Mouse (Mus musculus) heart, postnatal 25 days (tissue): ENCODE measurements around the gene Olfr711. TPM values are rescaled to one million over a fixed set of nuclear protein-coding genes. Genes with fewer than 3 reads are reported as not detected.
"Not testable (repeated sequence)": the region's sequence is repeated elsewhere in the genome, so short reads cannot be mapped to it uniquely, and the experiment has no call there.

Experiments
- DNase-seq: peaks from one replicate; pipeline ENCODE4 v3.0.0; 2022; ENCODE audit warnings: low spot score
- intact Hi-C: fragments of 180-260 bp; cut with DNase I; formaldehyde crosslinking; loops from one replicate; pipeline ENCODE4 v1.15.1; 2025
- total RNA-seq, 2 experiments: library from RNA; stranded (reverse); gene quantifications; 2 replicates each; pipeline ENCODE4 v1.2.3; 2021

Olfr711 gene
- total RNA-seq: not detected

DNA sequence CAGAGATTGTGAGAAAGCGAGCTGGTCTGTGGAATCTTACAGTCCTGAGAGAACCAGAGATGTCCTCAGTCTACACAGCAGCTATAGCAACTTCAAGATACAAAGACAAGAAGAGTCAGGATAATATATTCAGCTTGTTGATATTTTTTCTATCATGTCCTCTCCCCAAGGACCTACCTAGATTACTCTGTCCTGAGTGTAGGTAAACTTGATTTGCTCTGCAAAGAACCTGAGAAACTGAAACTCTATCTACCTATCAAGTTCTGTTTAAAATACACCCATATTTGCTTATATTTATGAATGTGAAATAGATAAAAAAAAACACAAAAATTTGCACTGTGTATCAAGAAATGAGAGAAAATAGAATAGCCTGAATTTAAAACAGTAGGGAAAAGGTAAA is at the start of gene Olfr711:
TSS of gene Olfr711 (minus strand) at position 101 of the 400 bp plus-strand sequence.
- intact Hi-C loops: no loop called here
- DNase-seq: no peak

DNA sequence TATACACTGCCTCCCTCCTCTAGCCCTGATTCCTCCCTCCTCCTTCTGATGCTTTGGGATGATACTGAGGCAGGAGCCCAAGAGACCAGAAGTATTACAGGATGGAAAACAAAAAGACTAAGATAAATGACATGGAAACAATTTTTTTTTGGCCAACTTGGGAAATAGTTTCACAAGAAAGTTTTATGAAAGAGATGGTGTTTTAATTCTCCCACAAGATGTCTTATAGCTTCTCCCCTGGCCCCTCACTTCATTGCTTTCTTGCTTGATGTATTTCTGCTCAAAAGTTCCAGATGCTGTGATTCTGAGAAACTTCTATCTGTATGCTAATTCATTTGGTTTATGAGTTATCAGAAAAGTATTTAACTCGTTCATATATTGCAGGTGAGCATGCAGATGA is 30.7 kb upstream of the Olfr711 start, which contains the start of gene Olfr2:
TSS of gene Olfr2 (minus strand) at position 101 of the 400 bp plus-strand sequence.
- DNase-seq: no peak
- intact Hi-C loops: no loop called here

DNA sequence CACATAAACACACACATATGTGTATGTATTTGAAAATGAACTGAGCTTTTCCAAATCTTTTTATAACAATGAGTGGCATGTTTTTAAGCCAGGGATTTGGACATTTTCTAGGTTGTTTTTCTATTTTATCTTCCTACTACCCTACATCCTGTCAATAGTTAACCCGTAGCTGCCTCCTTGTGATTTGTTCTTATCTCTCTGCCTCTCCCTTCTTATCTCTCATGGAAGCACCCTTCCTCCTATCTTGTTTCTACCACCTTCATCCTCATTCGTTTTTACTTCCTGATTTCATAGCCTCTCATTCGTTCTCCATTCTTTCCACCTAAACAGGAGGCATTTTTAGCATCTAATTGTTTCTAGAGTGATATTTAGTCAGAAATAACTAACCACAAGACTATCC is 28.9 kb upstream of the Olfr711 start:
- DNase-seq: no peak
- intact Hi-C loops: no loop called here

DNA sequence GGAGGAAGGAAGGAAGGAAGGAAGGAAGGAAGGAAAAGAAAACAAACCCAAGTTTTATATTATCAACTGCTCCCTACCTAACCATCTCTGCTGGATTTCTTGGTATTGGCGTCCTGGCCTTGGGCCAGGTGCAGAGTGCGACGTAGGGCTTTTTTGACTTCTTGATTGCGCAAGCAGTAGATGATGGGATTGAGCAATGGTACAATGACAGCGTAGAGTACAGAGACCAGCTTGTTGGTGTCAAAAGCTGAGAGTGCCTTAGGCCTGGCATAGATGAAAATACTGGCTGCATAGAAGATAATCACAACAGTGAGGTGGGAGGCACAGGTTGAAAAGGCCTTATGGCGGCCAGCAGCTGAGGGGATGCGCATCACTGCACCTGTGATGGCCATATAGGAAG is 25.5 kb upstream of the Olfr711 start:
- intact Hi-C loops: no loop called here
- DNase-seq: no peak

DNA sequence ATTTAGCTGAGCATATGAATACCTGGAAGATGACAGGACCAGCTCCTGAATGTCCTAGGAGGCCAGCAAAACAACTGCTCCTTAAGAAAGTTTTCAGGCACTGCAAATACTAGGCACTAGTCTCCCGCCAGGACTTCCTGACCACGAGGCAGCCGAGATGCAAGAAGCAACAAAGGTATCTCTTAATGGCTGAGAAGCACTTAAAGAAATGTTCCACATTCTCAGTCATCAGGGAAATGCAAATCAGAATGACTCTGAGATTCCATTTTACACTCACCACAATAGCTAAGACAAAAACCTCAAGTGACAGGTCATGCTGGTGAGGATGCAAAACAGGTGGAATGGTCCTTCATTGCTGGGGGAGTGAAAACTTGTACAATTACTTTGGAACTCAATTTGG is 10.0 kb upstream of the Olfr711 start:
- no peak for DNase-seq
- intact Hi-C loops: no loop called here

DNA sequence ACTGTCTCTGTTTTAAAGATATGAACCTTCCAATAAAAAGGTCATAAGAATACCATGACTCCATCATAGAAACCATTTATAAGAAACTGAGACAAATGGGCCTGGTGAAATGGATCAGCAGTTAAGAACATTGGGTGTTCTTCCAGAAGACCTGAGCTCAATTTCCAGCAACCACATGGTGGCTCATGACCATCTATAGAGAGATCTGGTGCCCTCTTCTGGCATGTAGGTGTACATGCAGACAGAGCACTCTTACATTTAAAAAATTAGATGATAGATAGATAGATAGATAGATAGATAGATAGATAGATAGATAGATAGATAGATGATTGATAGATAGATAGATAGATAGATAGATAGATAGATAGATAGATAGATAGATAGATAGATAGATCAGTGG is 7.8 kb downstream of the Olfr711 start:
- intact Hi-C loops, DNase-seq: not testable (repeated sequence)

DNA sequence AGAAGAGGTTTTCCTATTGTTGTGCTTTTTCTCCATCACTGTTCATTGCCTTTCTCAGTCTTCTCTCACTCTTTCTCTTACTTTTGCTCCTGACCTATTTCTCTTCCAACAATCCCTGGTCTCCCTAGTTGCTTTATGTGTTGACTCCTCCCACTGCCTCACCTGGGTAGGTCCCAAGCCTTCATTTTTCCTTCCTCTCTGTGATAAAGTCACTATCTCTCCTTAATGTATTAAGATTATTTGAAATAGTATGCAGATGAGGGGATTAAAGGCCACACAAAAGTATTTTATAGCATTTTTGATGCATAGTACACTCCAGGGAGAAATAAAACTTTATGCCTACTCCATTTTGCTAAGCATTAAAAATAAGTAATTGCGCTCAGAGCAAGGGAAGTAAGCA is 11.4 kb downstream of the Olfr711 start, which contains the start of gene Olfr6:
TSS of gene Olfr6 (minus strand) at position 101 of the 400 bp plus-strand sequence.
- no peak for DNase-seq
- intact Hi-C loops: no loop called here

DNA sequence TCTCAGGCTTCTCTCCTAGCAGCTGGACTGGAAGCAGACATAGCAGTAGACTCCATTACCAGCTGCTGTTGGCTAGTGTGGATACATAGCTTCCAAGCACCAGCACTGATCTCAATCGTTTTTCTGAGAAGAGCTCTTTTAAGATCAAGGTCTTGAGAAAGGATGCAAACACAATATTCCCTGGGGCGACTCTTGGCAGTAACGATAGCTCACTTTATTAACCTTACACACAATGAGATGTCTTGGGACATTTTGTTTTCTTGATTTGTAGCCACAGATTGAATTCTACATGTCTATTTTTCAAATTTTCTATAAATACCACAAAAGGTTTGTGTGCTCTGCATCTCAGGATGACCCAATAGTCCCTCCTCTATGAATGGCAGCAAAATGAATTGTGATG is 27.0 kb downstream of the Olfr711 start, which contains the start of gene Olfr710:
TSS of gene Olfr710 (minus strand) at position 101 of the 400 bp plus-strand sequence.
- no peak for DNase-seq
- intact Hi-C loops: no loop called here

DNA sequence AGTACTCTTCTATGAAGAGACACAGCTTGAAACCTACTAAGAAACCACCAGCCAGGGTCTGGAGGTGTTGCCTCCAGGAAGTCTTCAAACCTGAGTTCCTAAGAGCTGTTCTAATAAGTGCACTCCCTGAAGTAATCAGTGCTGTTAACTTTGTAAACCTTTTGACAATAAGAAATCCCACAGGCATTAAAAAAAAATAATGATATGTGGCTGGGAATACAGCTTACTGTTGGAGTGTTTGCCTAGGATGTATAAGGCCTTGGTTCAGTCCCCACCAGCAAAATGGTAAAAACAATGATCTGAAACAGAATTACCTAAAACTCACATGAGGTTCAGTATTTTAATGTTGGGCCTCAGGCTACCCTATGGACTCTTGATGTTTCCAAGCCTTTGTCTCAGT is 43.1 kb downstream of the Olfr711 start, which contains the start of gene Olfr709-ps1:
TSS of gene Olfr709-ps1 (minus strand) at position 101 of the 400 bp plus-strand sequence.
- intact Hi-C loops: no loop called here

DNA sequence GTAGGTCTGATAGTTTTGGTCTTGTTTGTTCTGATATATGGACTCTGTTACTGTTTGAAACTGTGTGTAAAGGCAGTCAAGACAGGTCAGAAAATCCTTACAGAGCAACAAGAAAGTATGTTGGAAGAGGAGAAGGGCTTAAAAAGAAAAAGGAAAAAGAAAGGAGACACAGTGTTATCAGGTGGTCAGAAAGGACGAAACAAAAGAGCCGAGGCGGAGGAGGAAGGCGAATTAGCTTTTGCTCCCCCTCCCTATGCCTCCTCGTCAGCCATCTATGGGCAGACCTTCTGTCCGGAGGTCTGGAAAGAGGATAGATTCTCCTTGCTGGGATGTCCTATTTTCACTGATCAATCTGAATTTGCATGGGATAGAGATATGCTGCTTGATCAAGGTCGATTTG is 54.3 kb downstream of the Olfr711 start:
- DNase-seq, intact Hi-C loops: not testable (repeated sequence)

More for the DNA sequence above, 43.1 kb downstream of the Olfr711 start, which contains the start of gene Olfr709-ps1:
- DNase-seq: no peak

Other genes starting within 250 kb of the Olfr711 start
- gene Olfr697, start 233.0 kb downstream of the Olfr711 start, total RNA-seq: not detected
- not detected for gene Olfr698, start 220.1 kb downstream of the Olfr711 start, total RNA-seq
- not detected for gene Olfr699, start 182.3 kb downstream of the Olfr711 start, total RNA-seq
- gene Olfr700, start 166.6 kb downstream of the Olfr711 start, total RNA-seq: not detected
- gene Olfr701, start 161.3 kb downstream of the Olfr711 start, total RNA-seq: not detected
- not detected for gene Olfr702, start 141.6 kb downstream of the Olfr711 start, total RNA-seq
- not detected for gene Olfr703, start 132.1 kb downstream of the Olfr711 start, total RNA-seq
- gene Olfr704, start 112.3 kb downstream of the Olfr711 start, total RNA-seq: not detected
- not detected for gene Olfr705, start 98.6 kb downstream of the Olfr711 start, total RNA-seq
- not detected for gene Olfr706, start 87.3 kb downstream of the Olfr711 start, total RNA-seq
- not detected for gene Olfr707, start 74.2 kb downstream of the Olfr711 start, total RNA-seq
- gene Olfr1532-ps1, start 67.5 kb downstream of the Olfr711 start, total RNA-seq: not detected
- gene Olfr709-ps1, start 43.2 kb downstream of the Olfr711 start, total RNA-seq: not detected
- not detected for gene Olfr710, start 27.1 kb downstream of the Olfr711 start, total RNA-seq
- gene Olfr6, start 11.5 kb downstream of the Olfr711 start, total RNA-seq: not detected
- gene Olfr2, start 30.6 kb upstream of the Olfr711 start, total RNA-seq: not detected
- not detected for gene Olfr713, start 55.7 kb upstream of the Olfr711 start, total RNA-seq
- gene Olfr714, start 95.5 kb upstream of the Olfr711 start, total RNA-seq: not detected
- not detected for gene Olfr17, start 117.8 kb upstream of the Olfr711 start, total RNA-seq
- not detected for gene Olfr715b, start 134.9 kb upstream of the Olfr711 start, total RNA-seq
- gene Olfr715, start 155.6 kb upstream of the Olfr711 start, total RNA-seq: not detected
- gene Olfr716, start 162.9 kb upstream of the Olfr711 start, total RNA-seq: not detected
- gene Nlrp14, start 191.5 kb upstream of the Olfr711 start, total RNA-seq: not detected
- gene Rbmxl2, start 234.0 kb upstream of the Olfr711 start, total RNA-seq: not detected